12 mouse cellular contexts compared by ENCODE assay signal in genomic region chr2:166824998-166825397, GRCm38 (mm10).
"Had no signal": no experiment of that assay in that cellular context is flagged by ENCODE, and none has a peak within 500 bp of the region (broad histone marks: within the 10 kb centered on the region; RNA-seq: fewer than 3 reads in every experiment).

No protein-coding gene starts in this region.

- H3K9me3 ChIP-seq: hindbrain, embryonic 15.5 days; limb, embryonic 12.5 days; midbrain, embryonic 12.5 days; neural tube, embryonic 13.5 days had no signal

- DNase-seq: lung, adult 2 months; right cerebral cortex, postnatal 14 days; thymus, adult 18-20 months; thymus, postnatal 14 days had no signal

- H3K4me3 ChIP-seq: hindbrain, embryonic 15.5 days; limb, embryonic 12.5 days; midbrain, embryonic 12.5 days; neural tube, embryonic 13.5 days had no signal

- ATAC-seq: intestine, embryonic 16.5 days; midbrain, embryonic 16.5 days had no signal

- H3K4me2 ChIP-seq: hindbrain, embryonic 15.5 days; limb, embryonic 12.5 days; midbrain, embryonic 12.5 days; neural tube, embryonic 13.5 days had no signal

- H3K27ac ChIP-seq: hindbrain, embryonic 15.5 days; liver, embryonic 14.5 days; macrophage; midbrain, embryonic 12.5 days; neural tube, embryonic 13.5 days had no signal

- H3K4me1 ChIP-seq: hindbrain, embryonic 15.5 days; midbrain, embryonic 12.5 days had no signal

- H3K36me3 ChIP-seq: hindbrain, embryonic 15.5 days; midbrain, embryonic 12.5 days; neural tube, embryonic 13.5 days had no signal

- H3K27me3 ChIP-seq: hindbrain, embryonic 15.5 days; limb, embryonic 12.5 days; midbrain, embryonic 12.5 days; neural tube, embryonic 13.5 days had no signal

- H3K9ac ChIP-seq: hindbrain, embryonic 15.5 days; limb, embryonic 12.5 days; liver, embryonic 14.5 days; midbrain, embryonic 12.5 days; neural tube, embryonic 13.5 days had no signal
